Mouse (Mus musculus) stomach, postnatal 0 days (tissue): ENCODE measurements at regions not wholly inside any gene's neighbourhood (a gene's known extent, or its start where the extent isn't known, plus 50 kb on each side); places are given as distances from the start of the nearest gene placed in this dataset.

ENCODE experiments used
- ATAC-seq: fragments of 200-750 bp; cut with Nextera tagmentation; 2 replicates; pipeline ENCODE4 v1.8.0; 2017; ENCODE audit not compliant: low FRiP score, low TSS enrichment
- DNase-seq: peaks from one replicate; pipeline ENCODE4 v3.0.0-alpha.2; 2016; ENCODE audit warnings: low spot score
- H3K27ac ChIP-seq: fragments of 300-500 bp; sonication (generic); replicated peaks from 2 replicates; pipeline ENCODE4 v1.5.1; 2014; ENCODE audit warnings: mild to moderate bottlenecking, control low read depth
- H3K27me3 ChIP-seq: fragments of 300-500 bp; sonication (generic); 2 replicates; pipeline ENCODE4 v1.6.1; 2014; ENCODE audit warnings: low read length; ENCODE audit not compliant: control insufficient read depth, insufficient read depth
- H3K36me3 ChIP-seq: fragments of 300-500 bp; sonication (generic); 2 replicates; pipeline ENCODE4 v1.6.1; 2014; ENCODE audit warnings: low read length, mixed read lengths; ENCODE audit not compliant: control insufficient read depth, insufficient read depth
- H3K4me1 ChIP-seq: fragments of 300-500 bp; sonication (generic); replicated peaks from 2 replicates; pipeline ENCODE4 v1.6.1; 2014; ENCODE audit warnings: antibody characterized with exemption; ENCODE audit not compliant: control insufficient read depth, insufficient read depth
- H3K4me2 ChIP-seq: fragments of 300-500 bp; sonication (generic); replicated peaks from 2 replicates; pipeline ENCODE4 v1.6.1; 2014; ENCODE audit warnings: low read depth, mild to moderate bottlenecking, control low read depth, moderate library complexity
- H3K4me3 ChIP-seq: fragments of 300-500 bp; sonication (generic); 2 replicates; pipeline ENCODE4 v1.5.1; 2014; ENCODE audit warnings: low read depth, low read length, control low read depth
- H3K9ac ChIP-seq: fragments of 300-500 bp; sonication (generic); 2 replicates; pipeline ENCODE4 v1.6.1; 2014; ENCODE audit warnings: mild to moderate bottlenecking, low read length, control low read depth, mixed read lengths
- H3K9me3 ChIP-seq: fragments of 300-500 bp; sonication (generic); 2 replicates; pipeline ENCODE4 v1.6.1; 2016; ENCODE audit warnings: low read length; ENCODE audit not compliant: control insufficient read depth
- CTCF ChIP-seq: IDR thresholded peaks from 2 replicates; pipeline ENCODE4 v1.5.1; 2016; ENCODE audit warnings: antibody characterized with exemption, low read depth, mild to moderate bottlenecking, moderate library complexity
- EP300 ChIP-seq: optimal IDR thresholded peaks from 2 replicates; pipeline ENCODE3; 2016; ENCODE audit warnings: antibody characterized with exemption
- WGBS: fragments of 180-500 bp; shearing (Covaris S2); extraction: QIAGEN DNeasy Blood & Tissue Kit; methylation state at CpG from one replicate; pipeline ENCODE4 v1.1.7; 2014; 5-methylcytosine and 5-hydroxymethylcytosine counted together

GRCm38 (mm10) chr15:63466916-63467315 is 378.1 kb downstream of the Gsdmc2 start:
- no peaks in the 10 kb centered on the region for H3K27me3 ChIP-seq
- 72% methylated on average over 1 of the region's 1 CpGs for WGBS
- H3K27ac ChIP-seq = no peak overlapping the region
- no peak overlapping the region for H3K4me2 ChIP-seq
- TF ChIP-seq EP300 (no peak), CTCF (no peak)
- H3K9me3 ChIP-seq = no peaks in the 10 kb centered on the region
- no peak for DNase-seq
- no peaks in the 10 kb centered on the region for H3K4me1 ChIP-seq
- no peak for ATAC-seq
- H3K36me3 ChIP-seq = no peaks in the 10 kb centered on the region
- no peak overlapping the region for H3K4me3 ChIP-seq
- H3K9ac ChIP-seq = no peak overlapping the region

DNA sequence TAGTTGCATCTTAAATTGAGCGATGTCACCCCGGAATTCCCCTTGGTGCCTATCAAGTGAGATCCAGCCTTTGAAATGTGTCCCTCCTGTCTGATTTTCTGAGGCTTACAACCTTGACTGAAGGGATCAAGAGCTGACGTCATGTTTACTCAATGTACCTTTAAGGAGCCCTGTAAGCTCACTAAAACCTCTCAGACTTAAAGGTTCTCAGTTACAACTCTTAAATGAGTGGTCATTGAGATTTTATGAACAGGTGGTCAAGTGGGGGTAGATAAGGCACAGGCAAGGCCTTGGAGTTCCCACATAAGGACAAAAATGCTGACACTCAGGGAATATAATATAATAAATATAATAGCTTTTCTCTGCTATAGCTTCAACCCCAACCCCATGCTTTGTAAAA is 392.4 kb downstream of the Gsdmc2 start:
- 76% methylated on average over 3 of the region's 3 CpGs for WGBS

DNA sequence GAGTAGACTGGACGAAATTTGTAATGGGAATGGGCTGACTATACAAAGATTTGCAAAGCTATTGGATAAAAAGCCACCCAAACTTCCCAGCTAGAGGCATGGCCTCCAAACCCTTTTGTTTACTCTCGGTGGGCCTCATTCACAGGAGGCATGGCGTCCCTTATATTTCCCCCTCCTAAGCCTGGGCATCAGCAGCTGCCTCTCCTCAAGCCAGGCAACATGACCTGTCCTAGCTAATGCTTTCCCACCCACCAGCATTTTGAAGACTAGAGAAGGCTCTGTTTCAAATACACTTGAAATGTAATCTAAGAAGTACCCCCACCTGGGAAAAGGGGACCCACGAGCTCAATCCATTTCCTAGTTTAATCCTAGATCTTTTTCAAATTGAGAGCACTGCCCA is 398.7 kb downstream of the Gsdmc2 start:
- Histone ChIP-seq H3K36me3 (no peaks in the 10 kb centered on the region), H3K4me1 (no peaks in the 10 kb centered on the region), H3K4me3 (no peak overlapping the region), H3K27me3 (no peaks in the 10 kb centered on the region), H3K9me3 (no peaks in the 10 kb centered on the region), H3K4me2 (no peak overlapping the region), H3K27ac (no peak overlapping the region), H3K9ac (no peak overlapping the region)
- DNase-seq (no peak), ATAC-seq (no peak)
- TF ChIP-seq EP300 (no peak), CTCF (no peak)
- WGBS = 50% methylated on average over 4 of the region's 4 CpGs

More for the DNA sequence above, 392.4 kb downstream of the Gsdmc2 start:
- ATAC-seq (no peak), DNase-seq (no peak)
- no peaks in the 10 kb centered on the region for H3K27me3 ChIP-seq
- TF ChIP-seq EP300 = no peak
- no peak for TF ChIP-seq CTCF
- no peak overlapping the region for H3K4me3 ChIP-seq
- H3K36me3 ChIP-seq = no peaks in the 10 kb centered on the region
- H3K27ac ChIP-seq = no peak overlapping the region
- no peaks in the 10 kb centered on the region for H3K4me1 ChIP-seq
- no peaks in the 10 kb centered on the region for H3K9me3 ChIP-seq
- H3K4me2 ChIP-seq = no peak overlapping the region
- H3K9ac ChIP-seq = no peak overlapping the region

GRCm38 (mm10) chr15:63445016-63445415 is 400.0 kb downstream of the Gsdmc2 start:
- Histone ChIP-seq H3K27me3 (no peaks in the 10 kb centered on the region), H3K9me3 (no peaks in the 10 kb centered on the region), H3K9ac (no peak overlapping the region), H3K4me3 (no peak overlapping the region), H3K27ac (no peak overlapping the region), H3K36me3 (no peaks in the 10 kb centered on the region), H3K4me2 (no peak overlapping the region), H3K4me1 (no peaks in the 10 kb centered on the region)
- DNase-seq = no peak
- 60% methylated on average over 4 of the region's 4 CpGs for WGBS
- ATAC-seq = no peak
- no peak for TF ChIP-seq EP300
- no peak for TF ChIP-seq CTCF

GRCm38 (mm10) chr15:63442146-63442780 is 402.7 kb downstream of the Gsdmc2 start:
- no peak for ATAC-seq
- TF ChIP-seq CTCF (no peak), EP300 (no peak)

GRCm38 (mm10) chr15:63412649-63413048 is 432.3 kb downstream of the Gsdmc2 start:
- H3K4me3 ChIP-seq = no peak overlapping the region
- H3K4me2 ChIP-seq = no peak overlapping the region
- H3K27me3 ChIP-seq = no peaks in the 10 kb centered on the region
- DNase-seq (no peak), ATAC-seq (no peak)
- TF ChIP-seq EP300 = no peak
- TF ChIP-seq CTCF = no peak
- no peaks in the 10 kb centered on the region for H3K36me3 ChIP-seq
- H3K9ac ChIP-seq = no peak overlapping the region
- no peak overlapping the region for H3K27ac ChIP-seq
- 85% methylated on average over 4 of the region's 4 CpGs for WGBS
- H3K4me1 ChIP-seq = no peaks in the 10 kb centered on the region
- H3K9me3 ChIP-seq = no peaks in the 10 kb centered on the region

More at GRCm38 (mm10) chr15:63442146-63442780, 402.7 kb downstream of the Gsdmc2 start:
- no peaks in the 10 kb centered on the region for H3K27me3 ChIP-seq
- no peak overlapping the region for H3K4me3 ChIP-seq
- H3K9me3 ChIP-seq = no peaks in the 10 kb centered on the region
- H3K4me1 ChIP-seq = no peaks in the 10 kb centered on the region
- WGBS = 62% methylated on average over 6 of the region's 6 CpGs
- DNase-seq = no peak
- H3K36me3 ChIP-seq = no peaks in the 10 kb centered on the region
- no peak overlapping the region for H3K27ac ChIP-seq
- H3K9ac ChIP-seq = no peak overlapping the region
- H3K4me2 ChIP-seq = no peak overlapping the region
